Mouse (Mus musculus) liver, embryonic 13.5 days (tissue): Measurements from ENCODE around the gene Nek9. TPM values are rescaled to one million over a fixed set of nuclear protein-coding genes. Genes with fewer than 3 reads are reported as not detected.

Experiments
- ATAC-seq: fragments of 200-750 bp; cut with Nextera tagmentation; 2 replicates; pipeline ENCODE4 v1.8.0; 2017; ENCODE audit warnings: low read depth, mild to moderate bottlenecking, moderate number of reproducible peaks, moderate library complexity
- DNase-seq: peaks from one replicate; pipeline ENCODE4 v3.0.0; 2022
- H3K27ac ChIP-seq: fragments of 300-500 bp; sonication (generic); 2 replicates; pipeline ENCODE4 v1.5.1; 2015; ENCODE audit warnings: moderate library complexity, mild to moderate bottlenecking, inconsistent platforms
- H3K27me3 ChIP-seq: fragments of 300-500 bp; sonication (generic); 2 replicates; pipeline ENCODE4 v1.6.1; 2015; ENCODE audit warnings: mild to moderate bottlenecking, inconsistent platforms
- H3K36me3 ChIP-seq: fragments of 300-500 bp; sonication (generic); 2 replicates; pipeline ENCODE4 v1.6.1; 2015; ENCODE audit warnings: mild to moderate bottlenecking, inconsistent platforms
- H3K4me1 ChIP-seq: fragments of 300-500 bp; sonication (generic); replicated peaks from 2 replicates; pipeline ENCODE4 v1.6.1; 2015; ENCODE audit warnings: inconsistent platforms
- H3K4me2 ChIP-seq: fragments of 300-500 bp; sonication (generic); 2 replicates; pipeline ENCODE4 v1.6.1; 2015; ENCODE audit warnings: inconsistent platforms, mild to moderate bottlenecking, moderate library complexity
- H3K4me3 ChIP-seq: fragments of 300-500 bp; sonication (generic); replicated peaks from 2 replicates; pipeline ENCODE4 v1.5.1; 2015; ENCODE audit warnings: mild to moderate bottlenecking, inconsistent platforms
- H3K9ac ChIP-seq: fragments of 300-500 bp; sonication (generic); 2 replicates; pipeline ENCODE4 v1.6.1; 2015; ENCODE audit warnings: mild to moderate bottlenecking, inconsistent platforms
- H3K9me3 ChIP-seq: fragments of 300-500 bp; sonication (generic); replicated peaks from 2 replicates; pipeline ENCODE4 v1.6.1; 2016; ENCODE audit warnings: inconsistent platforms
- WGBS: fragments of 180-500 bp; shearing (Covaris S2); methylation state at CpG from one replicate; pipeline ENCODE4 v1.1.7; 2015; ENCODE audit not compliant: insufficient replicate concordance; 5-methylcytosine and 5-hydroxymethylcytosine counted together
- polyA plus RNA-seq: library from polyadenylated mRNA; unstranded; fragments of >200 nt; fragmentation: Nextera tagmentation; extraction: Ambion mirVana; gene quantifications from 2 replicates; pipeline ENCODE4 v1.2.1, GENCODE M21; 2015

Gene Nek9
- polyA plus RNA-seq, 1 experiment from 2014 or later, result 5.0 TPM

DNA sequence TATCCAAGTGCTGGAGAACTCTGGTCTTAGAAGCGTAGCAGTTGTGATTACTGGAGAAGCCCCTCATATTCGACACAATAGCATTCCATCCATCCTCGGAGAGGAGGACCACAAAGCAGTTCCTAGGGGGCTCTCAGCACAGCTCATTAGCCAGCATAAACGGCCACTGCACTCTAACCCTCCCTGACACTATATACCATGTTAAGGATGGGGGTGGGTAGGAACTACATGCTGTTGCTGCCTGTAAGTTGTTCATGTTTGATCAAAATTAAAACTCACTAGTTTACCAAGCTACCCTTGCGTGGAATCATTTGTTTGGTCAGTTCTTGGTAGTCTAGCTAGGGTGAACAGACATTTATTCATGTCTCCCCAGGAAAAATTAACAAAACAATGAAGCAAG is 62.9 kb downstream of the Nek9 start:
- no peak for ATAC-seq
- no peak overlapping the region for H3K27ac ChIP-seq
- no peak overlapping the region for H3K9ac ChIP-seq
- no peaks in the 10 kb centered on the region for H3K27me3 ChIP-seq
- peaks cover 23% of the 10 kb centered on the region for H3K36me3 ChIP-seq
- peaks cover 5% of the 10 kb centered on the region; the same call in 1 of the 2 replicates for H3K9me3 ChIP-seq
- H3K4me1 ChIP-seq, result peaks cover 48% of the 10 kb centered on the region
- 82% methylated on average over 5 of the region's 5 CpGs for WGBS
- no peak for DNase-seq
- H3K4me3 ChIP-seq, result no peak overlapping the region
- no peak overlapping the region for H3K4me2 ChIP-seq

- peaks cover 28% of the 10 kb centered on the region for H3K36me3 ChIP-seq
- H3K4me1 ChIP-seq, result peaks cover 43% of the 10 kb centered on the region
- no peak overlapping the region for H3K9ac ChIP-seq
- H3K27me3 ChIP-seq, result no peaks in the 10 kb centered on the region
- no peak overlapping the region for H3K4me3 ChIP-seq
- H3K9me3 ChIP-seq, result peaks cover 5% of the 10 kb centered on the region; the same call in 1 of the 2 replicates
- DNase-seq, result no peak
- 77% methylated on average over 10 of the region's 10 CpGs for WGBS
- H3K4me2 ChIP-seq, result no peak overlapping the region
- 0 out of 2 replicates have a peak overlapping the region, but pooled peaks have one; percentile 20 for H3K27ac ChIP-seq
- no peak for ATAC-seq
Observed at GRCm38 (mm10) chr12:85273508-85273907, 65.7 kb downstream of the Nek9 start.

GRCm38 (mm10) chr12:85271843-85272206 is 67.3 kb downstream of the Nek9 start:
- H3K36me3 ChIP-seq, result peaks cover 24% of the 10 kb centered on the region
- 58% methylated on average over 4 of the region's 4 CpGs for WGBS
- peak; percentile 57; the same call in 1 of the 2 replicates for ATAC-seq

GRCm38 (mm10) chr12:85271132-85271842 is 67.9 kb downstream of the Nek9 start:
- H3K4me3 ChIP-seq, result no peak overlapping the region
- H3K9me3 ChIP-seq, result peaks cover 5% of the 10 kb centered on the region; the same call in 1 of the 2 replicates
- peak overlapping the region; percentile 72; the same call in 1 of the 2 replicates for H3K4me2 ChIP-seq
- DNase-seq (no peak), ATAC-seq (0 out of 2 replicates have a peak, but pooled peaks have one; percentile 29)
- peaks cover 34% of the 10 kb centered on the region for H3K4me1 ChIP-seq
- WGBS, result 56% methylated on average over 7 of the region's 7 CpGs
- no peaks in the 10 kb centered on the region for H3K27me3 ChIP-seq
- H3K9ac ChIP-seq, result no peak overlapping the region
- 0 out of 2 replicates have a peak overlapping the region, but pooled peaks have one; percentile 11 for H3K27ac ChIP-seq
- peaks cover 22% of the 10 kb centered on the region for H3K36me3 ChIP-seq

More at GRCm38 (mm10) chr12:85271843-85272206, 67.3 kb downstream of the Nek9 start:
- no peak overlapping the region for H3K4me3 ChIP-seq
- no peaks in the 10 kb centered on the region for H3K27me3 ChIP-seq
- DNase-seq, result no peak
- H3K4me1 ChIP-seq, result peaks cover 34% of the 10 kb centered on the region
- no peak overlapping the region for H3K9ac ChIP-seq
- H3K9me3 ChIP-seq, result peaks cover 5% of the 10 kb centered on the region; the same call in 1 of the 2 replicates
- H3K27ac ChIP-seq, result 0 out of 2 replicates have a peak overlapping the region, but pooled peaks have one; percentile 11
- H3K4me2 ChIP-seq, result no peak overlapping the region

DNA sequence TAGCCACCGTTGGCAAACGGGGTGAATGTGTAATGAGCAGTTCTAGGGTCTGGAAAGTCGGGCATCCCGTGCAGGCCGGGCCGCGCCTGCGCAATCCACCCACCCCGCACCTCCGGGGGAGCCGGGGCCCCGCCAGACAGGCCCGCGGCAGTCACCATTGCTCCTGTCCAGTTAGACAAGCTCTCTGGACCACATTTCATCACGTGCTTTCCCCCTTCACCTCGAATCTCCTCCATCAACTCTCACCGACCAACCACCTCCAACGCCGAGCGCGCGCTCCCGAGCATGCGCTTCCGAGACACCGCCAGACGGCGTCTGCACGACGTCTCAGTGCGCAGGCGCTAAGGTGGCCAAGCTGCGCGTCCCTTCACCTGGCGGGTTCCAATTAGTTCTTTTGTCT is 68.8 kb downstream of the Nek9 start, which contains the start of gene Mlh3:
Mlh3 (minus strand) TSS at position 281 of the 400 bp plus-strand sequence.
- peak within 1 kb of the TSS; percentile 71 for H3K4me3 ChIP-seq
- H3K4me2 ChIP-seq, result peak within 1 kb of the TSS; percentile 72
- 1% methylated on average over 35 of the region's 35 CpGs for WGBS
- H3K4me1 ChIP-seq, result peaks cover 34% of the 10 kb centered on the region
- H3K27ac ChIP-seq, result peak within 1 kb of the TSS; percentile 70
- H3K9me3 ChIP-seq, result peaks cover 5% of the 10 kb centered on the region; the same call in 1 of the 2 replicates
- peaks cover 17% of the 10 kb centered on the region for H3K36me3 ChIP-seq
- ATAC-seq (peak; percentile 88), DNase-seq (peak; percentile 77)
- H3K9ac ChIP-seq, result peak within 1 kb of the TSS; percentile 75
- no peaks in the 10 kb centered on the region for H3K27me3 ChIP-seq

DNA sequence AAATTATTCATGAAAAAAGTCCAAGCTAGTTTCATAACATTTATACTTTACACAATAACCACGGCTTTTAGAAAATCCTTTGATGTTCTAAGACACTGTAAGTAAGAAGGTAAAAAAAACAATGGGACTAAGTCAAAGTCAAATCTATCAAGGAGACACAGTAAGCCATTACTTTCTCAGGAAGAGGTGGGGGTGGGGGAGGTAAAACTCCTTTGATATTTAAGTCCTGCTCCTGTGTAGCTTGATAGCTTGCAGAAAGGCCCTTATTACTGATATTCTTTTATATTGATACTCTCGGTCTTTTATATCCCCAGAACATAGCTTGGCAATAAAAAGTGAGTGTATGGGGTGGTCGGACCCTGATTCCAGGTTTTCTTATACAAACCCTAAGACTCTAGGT is 69.3 kb downstream of the Nek9 start:
- 50% methylated on average over 3 of the region's 3 CpGs for WGBS

DNA sequence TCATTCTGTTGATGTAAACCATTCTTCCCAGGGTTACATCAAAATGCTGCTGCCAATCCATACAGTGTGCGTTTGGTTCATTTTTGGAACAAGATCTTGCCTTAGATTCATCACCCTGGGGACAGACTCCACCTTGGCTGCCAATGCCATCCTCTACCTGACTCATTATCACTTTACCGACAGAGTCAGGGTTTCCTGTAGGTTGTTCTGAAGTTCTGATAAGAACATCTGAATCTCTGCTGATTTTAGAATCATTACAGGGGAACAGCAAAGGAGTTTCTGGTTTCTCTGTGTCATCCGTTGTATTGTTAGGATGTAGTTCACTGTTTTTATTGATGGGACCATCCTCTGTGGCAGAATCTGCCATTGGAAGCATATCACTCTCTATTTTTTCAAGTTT is 72.9 kb downstream of the Nek9 start:
- Histone ChIP-seq H3K4me3 (no peak overlapping the region), H3K4me2 (no peak overlapping the region), H3K4me1 (peaks cover 13% of the 10 kb centered on the region), H3K36me3 (peaks cover 6% of the 10 kb centered on the region; the same call in 1 of the 2 replicates), H3K9ac (no peak overlapping the region), H3K9me3 (no peaks in the 10 kb centered on the region), H3K27ac (no peak overlapping the region), H3K27me3 (no peaks in the 10 kb centered on the region)
- DNase-seq (no peak), ATAC-seq (no peak)
- 60% methylated on average over 3 of the region's 3 CpGs for WGBS

More for the DNA sequence above, 69.3 kb downstream of the Nek9 start:
- H3K27me3 ChIP-seq, result no peaks in the 10 kb centered on the region
- peak overlapping the region; percentile 71 for H3K4me3 ChIP-seq
- peaks cover 3% of the 10 kb centered on the region; the same call in 1 of the 2 replicates for H3K9me3 ChIP-seq
- ATAC-seq (no peak), DNase-seq (no peak)
- peaks cover 34% of the 10 kb centered on the region for H3K4me1 ChIP-seq
- H3K9ac ChIP-seq, result peak overlapping the region; percentile 75
- peaks cover 13% of the 10 kb centered on the region for H3K36me3 ChIP-seq
- no peak overlapping the region for H3K27ac ChIP-seq
- peak overlapping the region; percentile 72 for H3K4me2 ChIP-seq

DNA sequence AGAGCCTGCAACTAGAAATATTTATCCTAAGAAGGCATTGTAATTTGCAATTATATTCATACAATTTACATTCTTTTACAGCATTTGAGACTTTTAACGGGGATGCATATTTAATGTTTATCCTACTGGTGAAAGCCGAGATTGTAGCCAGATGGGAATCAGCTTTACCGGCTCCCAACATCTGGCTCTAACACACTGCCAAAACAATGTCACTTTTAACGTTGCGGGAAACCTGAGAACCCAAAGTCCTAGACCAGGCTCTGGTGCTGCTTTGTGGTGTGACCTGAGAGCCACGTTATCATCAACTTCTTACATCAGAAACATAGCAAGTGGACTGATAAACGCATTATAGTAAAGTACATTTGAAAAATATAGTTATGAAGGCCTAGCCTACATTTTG is 74.2 kb downstream of the Nek9 start:
- no peak overlapping the region for H3K9ac ChIP-seq
- no peak overlapping the region for H3K4me3 ChIP-seq
- DNase-seq (no peak), ATAC-seq (no peak)
- no peak overlapping the region for H3K27ac ChIP-seq
- H3K4me1 ChIP-seq, result peaks cover 2% of the 10 kb centered on the region; the same call in 1 of the 2 replicates
- H3K4me2 ChIP-seq, result no peak overlapping the region
- H3K36me3 ChIP-seq, result peaks cover 6% of the 10 kb centered on the region; the same call in 1 of the 2 replicates
- no peaks in the 10 kb centered on the region for H3K9me3 ChIP-seq
- WGBS, result 70% methylated on average over 7 of the region's 7 CpGs
- no peaks in the 10 kb centered on the region for H3K27me3 ChIP-seq

DNA sequence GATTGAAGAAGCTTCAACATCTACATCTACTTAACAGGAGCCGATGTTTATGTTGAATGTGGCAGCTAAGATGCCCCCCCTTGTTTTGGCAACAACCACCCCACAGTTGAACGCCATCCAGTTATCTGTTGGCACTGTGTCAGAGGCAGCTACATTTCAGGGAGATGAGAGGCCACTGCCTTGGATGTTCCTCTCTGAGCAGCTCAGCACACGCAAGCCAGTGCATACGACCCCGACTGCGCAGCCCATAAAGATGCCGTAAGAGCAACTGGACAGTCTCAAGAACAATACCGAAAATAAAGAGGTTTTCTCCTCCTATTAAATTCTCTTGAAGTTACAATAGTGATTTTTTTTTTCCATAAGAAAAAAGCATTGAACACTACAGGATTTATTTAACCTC is 74.6 kb downstream of the Nek9 start:
- Histone ChIP-seq H3K4me3 (no peak overlapping the region), H3K36me3 (peaks cover 6% of the 10 kb centered on the region; the same call in 1 of the 2 replicates), H3K4me2 (no peak overlapping the region), H3K27ac (no peak overlapping the region), H3K9me3 (no peaks in the 10 kb centered on the region), H3K27me3 (no peaks in the 10 kb centered on the region), H3K9ac (no peak overlapping the region), H3K4me1 (no peaks in the 10 kb centered on the region)
- no peak for ATAC-seq
- 85% methylated on average over 8 of the region's 8 CpGs for WGBS
- DNase-seq, result no peak

- Histone ChIP-seq H3K4me1 (0 out of 2 replicates have a peak, but pooled peaks cover under 1% of the 10 kb centered on the region), H3K9me3 (no peaks in the 10 kb centered on the region), H3K27ac (no peak overlapping the region), H3K4me2 (no peak overlapping the region), H3K4me3 (no peak overlapping the region), H3K27me3 (no peaks in the 10 kb centered on the region), H3K36me3 (no peaks in the 10 kb centered on the region), H3K9ac (no peak overlapping the region)
- DNase-seq (no peak), ATAC-seq (no peak)
- WGBS, result 58% methylated on average over 5 of the region's 5 CpGs
Observed at GRCm38 (mm10) chr12:85263190-85263589, 76.0 kb downstream of the Nek9 start.

DNA sequence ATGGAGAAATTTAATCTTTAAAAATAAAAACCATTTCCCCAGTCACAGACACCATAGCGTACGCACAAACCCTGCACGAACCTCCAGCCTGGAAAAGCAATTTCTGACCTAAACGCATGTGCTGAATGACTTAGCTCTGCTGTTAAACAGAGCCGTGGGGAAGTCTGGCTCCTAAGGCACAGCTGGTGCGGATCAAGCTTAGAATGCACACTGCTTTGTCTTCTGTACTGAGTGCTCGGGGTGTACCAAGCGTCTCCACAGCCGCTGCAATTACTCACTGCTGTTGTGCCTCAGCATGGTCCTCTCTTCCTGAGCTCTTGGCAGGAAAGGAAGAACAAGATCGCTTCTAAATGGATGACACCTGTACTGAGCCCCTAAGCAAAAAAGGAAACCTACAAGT is 76.7 kb downstream of the Nek9 start:
- no peak overlapping the region for H3K9ac ChIP-seq
- H3K4me3 ChIP-seq, result no peak overlapping the region
- DNase-seq, result no peak
- no peak overlapping the region for H3K4me2 ChIP-seq
- 73% methylated on average over 10 of the region's 10 CpGs for WGBS
- no peak overlapping the region for H3K27ac ChIP-seq
- no peaks in the 10 kb centered on the region for H3K9me3 ChIP-seq
- ATAC-seq, result no peak
- H3K4me1 ChIP-seq, result peaks cover 6% of the 10 kb centered on the region; the same call in 1 of the 2 replicates
- no peaks in the 10 kb centered on the region for H3K27me3 ChIP-seq
- H3K36me3 ChIP-seq, result no peaks in the 10 kb centered on the region
